In genomic region chr7:19635074-19635827, GRCm38 (mm10) we compare ENCODE assay signal across 33 mouse cellular contexts. TPM values are rescaled to one million over a fixed set of nuclear protein-coding genes. Genes with fewer than 3 reads are reported as not detected.
DNase-seq lines count a peak whose midpoint lies in the region; ATAC-seq and TF ChIP-seq lines count a peak whose summit lies in the region.
"Had no signal": no experiment of that assay in that cellular context is flagged by ENCODE, and none has a peak within 500 bp of the region (broad histone marks: within the 10 kb centered on the region; RNA-seq: fewer than 3 reads in every experiment).

No protein-coding gene starts in this region.

- H3K4me2 ChIP-seq in intestine, postnatal 0 days (replicated peaks; ENCODE audit: low read depth): no peak overlapping the region
- no peak overlapping the region for H3K4me2 ChIP-seq in intestine, embryonic 16.5 days (ENCODE audit: low read depth, low read length)
- H3K4me2 ChIP-seq in lung, postnatal 0 days (replicated peaks; ENCODE audit: low read depth, low read length): no peak overlapping the region
- H3K4me2 ChIP-seq: embryonic facial prominence, embryonic 12.5 days; embryonic facial prominence, embryonic 15.5 days; heart, embryonic 11.5 days; hindbrain, embryonic 13.5 days; intestine, embryonic 15.5 days had no signal

- H3K4me1 ChIP-seq in intestine, postnatal 0 days (replicated peaks; ENCODE audit: control insufficient read depth, insufficient read depth, low read length): no peaks in the 10 kb centered on the region
- H3K4me1 ChIP-seq in intestine, embryonic 16.5 days (ENCODE audit: control insufficient read depth, insufficient read depth, low read length): no peaks in the 10 kb centered on the region
- H3K4me1 ChIP-seq in small intestine, adult 2 months (ENCODE audit: control insufficient read depth, insufficient read depth, insufficient read length, low read length): peaks cover 23% of the 10 kb centered on the region
- H3K4me1 ChIP-seq in lung, postnatal 0 days (ENCODE audit: insufficient read depth, low read depth, low read length): no peaks in the 10 kb centered on the region
- H3K4me1 ChIP-seq: embryonic facial prominence, embryonic 12.5 days; embryonic facial prominence, embryonic 15.5 days; hindbrain, embryonic 10.5 days; hindbrain, embryonic 13.5 days; intestine, embryonic 15.5 days had no signal

- H3K9me3 ChIP-seq in intestine, postnatal 0 days (ENCODE audit: control insufficient read depth): no peaks in the 10 kb centered on the region
- H3K9me3 ChIP-seq in intestine, embryonic 16.5 days (ENCODE audit: control insufficient read depth, low read length): no peaks in the 10 kb centered on the region
- H3K9me3 ChIP-seq in lung, postnatal 0 days (ENCODE audit: low read length): no peaks in the 10 kb centered on the region
- H3K9me3 ChIP-seq: embryonic facial prominence, embryonic 12.5 days; embryonic facial prominence, embryonic 15.5 days; hindbrain, embryonic 10.5 days; hindbrain, embryonic 13.5 days; intestine, embryonic 15.5 days had no signal

- no peak overlapping the region for H3K4me3 ChIP-seq in intestine, postnatal 0 days (ENCODE audit: low read depth, low read length)
- no peak overlapping the region for H3K4me3 ChIP-seq in intestine, embryonic 16.5 days (ENCODE audit: low read length)
- no peak overlapping the region for H3K4me3 ChIP-seq in small intestine, adult 2 months (ENCODE audit: low read depth, low read length)
- no peak overlapping the region for H3K4me3 ChIP-seq in lung, postnatal 0 days (ENCODE audit: low read depth, low read length)
- H3K4me3 ChIP-seq: embryonic facial prominence, embryonic 12.5 days; embryonic facial prominence, embryonic 15.5 days; hindbrain, embryonic 10.5 days; hindbrain, embryonic 13.5 days; intestine, embryonic 15.5 days had no signal

- no peak overlapping the region for H3K9ac ChIP-seq in intestine, postnatal 0 days (ENCODE audit: low read depth, low read length)
- H3K9ac ChIP-seq in intestine, embryonic 16.5 days (ENCODE audit: low read depth, low read length): no peak overlapping the region
- no peak overlapping the region for H3K9ac ChIP-seq in lung, postnatal 0 days (replicated peaks; ENCODE audit: low read depth)
- H3K9ac ChIP-seq: embryonic facial prominence, embryonic 12.5 days; embryonic facial prominence, embryonic 15.5 days; forebrain, postnatal 0 days; hindbrain, embryonic 13.5 days; intestine, embryonic 15.5 days had no signal

- no peak for TF ChIP-seq CTCF in intestine, postnatal 0 days (IDR thresholded peaks at IDR 0.05; ENCODE audit: low read depth)
- TF ChIP-seq CTCF in small intestine, adult 2 months (IDR thresholded peaks at IDR 0.05; ENCODE audit: extremely low read depth, insufficient read length, insufficient replicate concordance, low read depth, low read length): no peak
- no peak for TF ChIP-seq CTCF in lung, postnatal 0 days (IDR thresholded peaks at IDR 0.05)

- TF ChIP-seq POLR2A in small intestine, adult 2 months (IDR thresholded peaks at IDR 0.05; ENCODE audit: low read depth, low read length): no peak

- ATAC-seq in intestine, postnatal 0 days: 0 out of 2 replicates have a peak, but pooled peaks have one; percentile 6
- ATAC-seq in intestine, embryonic 16.5 days: no peak
- no peak for ATAC-seq in lung, postnatal 0 days
- ATAC-seq: CD4-positive, CD25-positive, alpha-beta regulatory T cell, adult 4 months; forebrain, embryonic 14.5 days; forebrain, postnatal 0 days; hindbrain, embryonic 16.5 days; intestine, embryonic 15.5 days had no signal

- peaks cover 75% of the 10 kb centered on the region for H3K36me3 ChIP-seq in intestine, postnatal 0 days (ENCODE audit: control insufficient read depth, insufficient read depth)
- H3K36me3 ChIP-seq in intestine, embryonic 16.5 days (ENCODE audit: control insufficient read depth, insufficient read depth, low read length): peaks cover 33% of the 10 kb centered on the region
- H3K36me3 ChIP-seq in small intestine, adult 2 months (ENCODE audit: control insufficient read depth, insufficient read depth, low read length): peaks cover 62% of the 10 kb centered on the region
- H3K36me3 ChIP-seq in lung, postnatal 0 days (ENCODE audit: insufficient read depth, low read length): peaks cover 45% of the 10 kb centered on the region

- TF ChIP-seq EP300 in lung, postnatal 0 days (IDR thresholded peaks at IDR 0.05): no peak

- DNase-seq in adrenal gland, postnatal 36 days: peak; percentile 43 to 48
- no peak for DNase-seq in adrenal gland, postnatal 4 days (ENCODE audit: low spot score in 2 of 2)
- no peak for DNase-seq in lung, postnatal 0 days (ENCODE audit: low spot score)
- DNase-seq: cerebellum, adult 11 months; cerebellum, adult 2 months; cerebellum, adult 9-11 months; cerebellum, postnatal 25 days; forebrain, postnatal 0 days; heart, postnatal 36 days had no signal

- no peaks in the 10 kb centered on the region for H3K27me3 ChIP-seq in intestine, postnatal 0 days (replicated peaks; ENCODE audit: control insufficient read depth, insufficient read depth, low read length)
- no peaks in the 10 kb centered on the region for H3K27me3 ChIP-seq in intestine, embryonic 16.5 days (replicated peaks; ENCODE audit: control insufficient read depth, insufficient read depth, low read length)
- H3K27me3 ChIP-seq in small intestine, adult 2 months (ENCODE audit: control insufficient read depth, insufficient read depth, low read length): no peaks in the 10 kb centered on the region
- H3K27me3 ChIP-seq in lung, postnatal 0 days (replicated peaks; ENCODE audit: insufficient read depth, low read length): no peaks in the 10 kb centered on the region
- H3K27me3 ChIP-seq: embryonic facial prominence, embryonic 12.5 days; embryonic facial prominence, embryonic 15.5 days; hindbrain, embryonic 13.5 days; intestine, embryonic 15.5 days had no signal

- no peak overlapping the region for H3K27ac ChIP-seq in intestine, postnatal 0 days (ENCODE audit: low read depth, low read length)
- H3K27ac ChIP-seq in intestine, embryonic 16.5 days (ENCODE audit: low read length): no peak overlapping the region
- peak overlapping the region; percentile 67 for H3K27ac ChIP-seq in small intestine, adult 2 months (ENCODE audit: insufficient read depth, low read depth, low read length)
- H3K27ac ChIP-seq in lung, postnatal 0 days (ENCODE audit: low read length): no peak overlapping the region
- H3K27ac ChIP-seq: embryonic facial prominence, embryonic 12.5 days; embryonic facial prominence, embryonic 15.5 days; hindbrain, embryonic 10.5 days; hindbrain, embryonic 13.5 days; intestine, embryonic 15.5 days had no signal

- 82% methylated on average over 11 of the region's 11 CpGs for WGBS in intestine, postnatal 0 days
- WGBS in intestine, embryonic 16.5 days: 84% methylated on average over 11 of the region's 11 CpGs
- 59% methylated on average over 11 of the region's 11 CpGs for WGBS in small intestine, adult 2 months
- WGBS in lung, postnatal 0 days: 84% methylated on average over 11 of the region's 11 CpGs

RNA-seq across cellular contexts. Expression of gene Relb, which starts 6.0 kb away (rescaled TPM):
- total RNA-seq in adrenal gland, postnatal 36 days (2021): 10 to 100 TPM; 33.6 to 34.7 TPM
- 10 to 100 TPM; 22.3 to 23.8 TPM for total RNA-seq in adrenal gland, postnatal 4 days (2021)
- 10.5 and 10.6 TPM in 2 replicates for polyA plus RNA-seq in intestine, postnatal 0 days (2015; fragmentation: Nextera tagmentation; extraction: Ambion mirVana)
- 8.8 and 10.6 TPM in 2 replicates for polyA plus RNA-seq in intestine, embryonic 16.5 days (2015; fragmentation: Nextera tagmentation; extraction: Ambion mirVana)
- polyA plus RNA-seq in small intestine, adult 2 months (2012; rRNA removed): 47.2 and 144 TPM in 2 replicates
- polyA plus RNA-seq in lung, postnatal 0 days (2015; fragmentation: Nextera tagmentation; extraction: Ambion mirVana): 15.6 and 29.8 TPM in 2 replicates

RNA-seq across cellular contexts. Expression of gene Clptm1, which starts 29.6 kb away (rescaled TPM):
- 100 to 1,000 TPM; 175 to 178 TPM for total RNA-seq in adrenal gland, postnatal 36 days (2021)
- 100 to 1,000 TPM; 112 to 116 TPM for total RNA-seq in adrenal gland, postnatal 4 days (2021)
- 66.1 and 70.6 TPM in 2 replicates for polyA plus RNA-seq in intestine, postnatal 0 days (2015; fragmentation: Nextera tagmentation; extraction: Ambion mirVana)
- 70.5 and 77.6 TPM in 2 replicates for polyA plus RNA-seq in intestine, embryonic 16.5 days (2015; fragmentation: Nextera tagmentation; extraction: Ambion mirVana)
- 70.5 and 141 TPM in 2 replicates for polyA plus RNA-seq in small intestine, adult 2 months (2012; rRNA removed)
- 76.9 and 78.8 TPM in 2 replicates for polyA plus RNA-seq in lung, postnatal 0 days (2015; fragmentation: Nextera tagmentation; extraction: Ambion mirVana)

RNA-seq across cellular contexts. Expression of gene Clasrp, which starts 31.0 kb away (rescaled TPM):
- total RNA-seq in adrenal gland, postnatal 36 days (2021): 10 to 100 TPM; 28.1 to 39.7 TPM
- 10 to 100 TPM; 74.3 to 79.6 TPM for total RNA-seq in adrenal gland, postnatal 4 days (2021)
- 14.8 and 16.9 TPM in 2 replicates for polyA plus RNA-seq in intestine, postnatal 0 days (2015; fragmentation: Nextera tagmentation; extraction: Ambion mirVana)
- 30.3 and 32.5 TPM in 2 replicates for polyA plus RNA-seq in intestine, embryonic 16.5 days (2015; fragmentation: Nextera tagmentation; extraction: Ambion mirVana)
- polyA plus RNA-seq in small intestine, adult 2 months (2012; rRNA removed): 91.6 and 184 TPM in 2 replicates
- polyA plus RNA-seq in lung, postnatal 0 days (2015; fragmentation: Nextera tagmentation; extraction: Ambion mirVana): 22.6 and 23.8 TPM in 2 replicates

RNA-seq across cellular contexts. Expression of gene Apoc2, which starts 42.5 kb away (rescaled TPM):
- 1 to 10 TPM in 1 of 2 experiments, not detected in 1; 1.9 TPM for total RNA-seq in adrenal gland, postnatal 36 days (2021)
- 10 to 100 TPM in 1 of 2 experiments, 1 to 10 TPM in 1; 3.0 to 81.8 TPM for total RNA-seq in adrenal gland, postnatal 4 days (2021)
- polyA plus RNA-seq in intestine, postnatal 0 days (2015; fragmentation: Nextera tagmentation; extraction: Ambion mirVana): 11,285 and 12,482 TPM in 2 replicates
- 463 and 798 TPM in 2 replicates for polyA plus RNA-seq in intestine, embryonic 16.5 days (2015; fragmentation: Nextera tagmentation; extraction: Ambion mirVana)
- polyA plus RNA-seq in small intestine, adult 2 months (2012; rRNA removed): 1,337 and 1,661 TPM in 2 replicates
- polyA plus RNA-seq in lung, postnatal 0 days (2015; fragmentation: Nextera tagmentation; extraction: Ambion mirVana): 4.2 and 4.9 TPM in 2 replicates
- total RNA-seq: adrenal gland, postnatal 25 days; common myeloid progenitor, adult 5-6 weeks; gastrocnemius, adult 8-10 months; heart, postnatal 36 days; MEL had no signal
- polyA plus RNA-seq: C2C12; CD4-positive, CD25-positive, alpha-beta regulatory T cell, adult 4 months; cerebellum, adult 2 months; forebrain, embryonic 11.5 days; forebrain, embryonic 14.5 days; frontal cortex, adult 2 months; hindbrain, embryonic 13.5 days; hindbrain, embryonic 16.5 days had no signal

RNA-seq across cellular contexts. Expression of gene Gm44805, which starts 46.0 kb away (rescaled TPM):
- total RNA-seq in adrenal gland, postnatal 36 days (2021): under 1 TPM in 1 of 2 experiments, not detected in 1; 0.40 TPM
- total RNA-seq in adrenal gland, postnatal 4 days (2021): 1 to 10 TPM; 3.2 to 9.1 TPM
- polyA plus RNA-seq in intestine, postnatal 0 days (2015; fragmentation: Nextera tagmentation; extraction: Ambion mirVana): 5.6 and 13.5 TPM in 2 replicates
- not detected in 2 replicates for polyA plus RNA-seq in intestine, embryonic 16.5 days (2015; fragmentation: Nextera tagmentation; extraction: Ambion mirVana)
- 0.37 and 0.69 TPM in 2 replicates for polyA plus RNA-seq in small intestine, adult 2 months (2012; rRNA removed)
- not detected in 2 replicates for polyA plus RNA-seq in lung, postnatal 0 days (2015; fragmentation: Nextera tagmentation; extraction: Ambion mirVana)
- total RNA-seq: common myeloid progenitor, adult 5-6 weeks; forebrain, postnatal 0 days; gastrocnemius, adult 8-10 months; gastrocnemius, postnatal 36 days; granulocyte monocyte progenitor cell, adult 5-6 weeks; heart, adult 8-10 months; heart, postnatal 36 days; MEL had no signal
- polyA plus RNA-seq: C2C12; CD4-positive, CD25-positive, alpha-beta regulatory T cell, adult 4 months; cerebellum, adult 2 months; embryonic facial prominence, embryonic 12.5 days; embryonic facial prominence, embryonic 15.5 days; forebrain, embryonic 11.5 days; forebrain, embryonic 14.5 days; forebrain, postnatal 0 days; frontal cortex, adult 2 months; heart, embryonic 11.5 days; heart, embryonic 14.5 days; heart, postnatal 0 days; hindbrain, embryonic 10.5 days; hindbrain, embryonic 13.5 days; hindbrain, embryonic 16.5 days had no signal

Comparison
In these comparisons a context has a peak if more than half of its experiments do, and no peak if none do; other contexts are left out.
1. DNase-seq: peak in adrenal gland, postnatal 36 days (2 of 2); none in adrenal gland, postnatal 4 days (0 of 2) and lung, postnatal 0 days (single experiment).